Mouse (Mus musculus) MEL (cell line): Measurements from ENCODE around the gene Padi2. TPM values are rescaled to one million over a fixed set of nuclear protein-coding genes. Genes with fewer than 3 reads are reported as not detected.

ENCODE experiments used
- DNase-seq: peaks from one replicate; pipeline ENCODE4 v3.0.0; 2011; ENCODE audit warnings: low read depth, low spot score
- H3K27ac ChIP-seq: 2 replicates; pipeline ENCODE4 v1.5.1; 2012; ENCODE audit warnings: low read depth, mild to moderate bottlenecking, control low read depth, low read length, moderate library complexity; ENCODE audit not compliant: control insufficient read depth
- H3K27me3 ChIP-seq, 2 experiments: fragments of 150-350 bp in 1 of 2; sonication (generic) in 1 of 2; 2 replicates each; pipeline ENCODE4 v1.6.1; 2012; ENCODE audit warnings: low read length in 2 of 2, mild to moderate bottlenecking in 2 of 2, improper control_type of control experiment in 1 of 2, moderate library complexity in 1 of 2; ENCODE audit not compliant: insufficient read depth in 2 of 2, control insufficient read depth in 1 of 2
- H3K36me3 ChIP-seq, 2 experiments: 2 replicates each; pipeline ENCODE4 v1.6.1; 2012 to 2014; ENCODE audit warnings: low read length in 2 of 2, improper control_type of control experiment in 1 of 2, inconsistent platforms in 1 of 2, mild to moderate bottlenecking in 1 of 2; ENCODE audit not compliant: insufficient read depth in 2 of 2, control insufficient read depth in 1 of 2
- H3K4me1 ChIP-seq, 2 experiments: fragments of 150-350 bp in 1 of 2; sonication (generic) in 1 of 2; 2 replicates each; pipeline ENCODE4 v1.6.1; 2012; ENCODE audit warnings: low read length in 2 of 2, improper control_type of control experiment in 1 of 2, mild to moderate bottlenecking in 1 of 2; ENCODE audit not compliant: insufficient read depth in 2 of 2, control insufficient read depth in 1 of 2
- H3K4me3 ChIP-seq, 2 experiments: fragments of 150-350 bp in 1 of 2; sonication (generic) in 1 of 2; 2 replicates each; pipeline ENCODE4 v1.5.1; 2012; ENCODE audit warnings: low read depth in 2 of 2, low read length in 2 of 2, mild to moderate bottlenecking in 2 of 2, moderate library complexity in 2 of 2, control low read depth in 1 of 2, improper control_type of control experiment in 1 of 2; ENCODE audit not compliant: control insufficient read depth in 1 of 2, insufficient read depth in 1 of 2
- H3K79me2 ChIP-seq: 2 replicates; pipeline ENCODE4 v1.6.1; 2012; ENCODE audit warnings: mild to moderate bottlenecking, low read length, moderate library complexity; ENCODE audit not compliant: control insufficient read depth, poor library complexity, insufficient read depth
- H3K9ac ChIP-seq: 2 replicates; pipeline ENCODE4 v1.6.1; 2012; ENCODE audit warnings: low read depth, mild to moderate bottlenecking, control low read depth, low read length, moderate library complexity; ENCODE audit not compliant: control insufficient read depth, poor library complexity, severe bottlenecking
- H3K9me3 ChIP-seq: fragments of 150-350 bp; sonication (generic); replicated peaks from 2 replicates; pipeline ENCODE4 v1.6.1; 2012; ENCODE audit warnings: mild to moderate bottlenecking, low read length, improper control_type of control experiment, moderate library complexity; ENCODE audit not compliant: insufficient read depth
- BHLHE40 ChIP-seq: IDR thresholded peaks from 2 replicates; pipeline ENCODE4 v1.6.1; 2012; ENCODE audit warnings: low read depth, mild to moderate bottlenecking, inconsistent platforms, low read length, improper control_type of control experiment, borderline replicate concordance
- CHD1 ChIP-seq: IDR thresholded peaks from 2 replicates; pipeline ENCODE4 v1.6.1; 2012; ENCODE audit warnings: low read depth, mild to moderate bottlenecking, inconsistent platforms, low read length, improper control_type of control experiment
- CHD2 ChIP-seq: IDR thresholded peaks from 2 replicates; pipeline ENCODE4 v1.6.1; 2011; ENCODE audit warnings: low read length, improper control_type of control experiment
- EP300 ChIP-seq, 2 experiments: IDR thresholded peaks; 2 replicates each; pipeline ENCODE4 v1.6.1; 2011; ENCODE audit warnings: improper control_type of control experiment in 2 of 2, low read length in 2 of 2, low read depth in 1 of 2, mild to moderate bottlenecking in 1 of 2
- GATA1 ChIP-seq: IDR thresholded peaks from 2 replicates; pipeline ENCODE4 v1.6.1; 2011; ENCODE audit warnings: low read depth, low read length, improper control_type of control experiment
- HCFC1 ChIP-seq: IDR thresholded peaks from 2 replicates; pipeline ENCODE4 v1.6.1; 2012; ENCODE audit warnings: low read depth, mild to moderate bottlenecking, inconsistent platforms, low read length, improper control_type of control experiment, moderate library complexity
- JUND ChIP-seq: IDR thresholded peaks from 2 replicates; pipeline ENCODE4 v1.6.1; 2011; ENCODE audit warnings: low read depth, mild to moderate bottlenecking, improper control_type of control experiment, low read length
- KAT2A ChIP-seq: conservative IDR thresholded peaks from 2 replicates; pipeline ENCODE4 v1.6.1; 2012; ENCODE audit warnings: low read depth, low read length, improper control_type of control experiment, inconsistent platforms
- MAFK ChIP-seq: IDR thresholded peaks from 2 replicates; pipeline ENCODE4 v1.6.1; 2011; ENCODE audit warnings: low read depth, mild to moderate bottlenecking, low read length, improper control_type of control experiment, borderline replicate concordance
- MAX ChIP-seq: IDR thresholded peaks from 2 replicates; pipeline ENCODE4 v1.6.1; 2011; ENCODE audit warnings: low read length, improper control_type of control experiment
- MAZ ChIP-seq: IDR thresholded peaks from 2 replicates; pipeline ENCODE4 v1.6.1; 2012; ENCODE audit warnings: low read depth, mild to moderate bottlenecking, inconsistent platforms, low read length, improper control_type of control experiment
- MEF2A ChIP-seq: IDR thresholded peaks from 2 replicates; pipeline ENCODE4 v1.6.1; 2014; ENCODE audit warnings: low read depth, mild to moderate bottlenecking, inconsistent platforms, low read length, improper control_type of control experiment; ENCODE audit not compliant: poor library complexity, insufficient replicate concordance, severe bottlenecking; ENCODE audit errors: extremely low read depth
- MXI1 ChIP-seq: IDR thresholded peaks from 2 replicates; pipeline ENCODE4 v1.6.1; 2011; ENCODE audit warnings: mild to moderate bottlenecking, low read depth, low read length, improper control_type of control experiment
- MYB ChIP-seq: IDR thresholded peaks from 2 replicates; pipeline ENCODE4 v1.6.1; 2011; ENCODE audit warnings: mild to moderate bottlenecking, low read depth, low read length, improper control_type of control experiment
- NELFE ChIP-seq: IDR thresholded peaks from 2 replicates; pipeline ENCODE4 v1.6.1; 2011; ENCODE audit warnings: low read depth, low read length, improper control_type of control experiment
- NRF1 ChIP-seq: IDR thresholded peaks from 2 replicates; pipeline ENCODE4 v1.6.1; 2014; ENCODE audit warnings: low read depth, mild to moderate bottlenecking, inconsistent platforms, low read length, improper control_type of control experiment, moderate library complexity; ENCODE audit not compliant: poor library complexity, insufficient read depth, severe bottlenecking
- POLR2A ChIP-seq, 2 experiments: IDR thresholded peaks; 2 replicates each; pipeline ENCODE4 v1.6.1; 2011 to 2012; ENCODE audit warnings: low read length in 2 of 2, mild to moderate bottlenecking in 2 of 2, control low read depth in 1 of 2, improper control_type of control experiment in 1 of 2, low read depth in 1 of 2, moderate library complexity in 1 of 2; ENCODE audit not compliant: control insufficient read depth in 1 of 2, insufficient read depth in 1 of 2, poor library complexity in 1 of 2
- POLR2AphosphoS2 ChIP-seq: IDR thresholded peaks from 2 replicates; pipeline ENCODE4 v1.6.1; 2011; ENCODE audit warnings: low read length, improper control_type of control experiment
- POLR2AphosphoS5 ChIP-seq: IDR thresholded peaks from 2 replicates; pipeline ENCODE4 v1.6.1; 2012; ENCODE audit warnings: low read depth, borderline replicate concordance, mild to moderate bottlenecking, inconsistent platforms, low read length, moderate library complexity, mixed read lengths
- RCOR1 ChIP-seq: IDR thresholded peaks from 2 replicates; pipeline ENCODE4 v1.6.1; 2012; ENCODE audit warnings: low read depth, mild to moderate bottlenecking, inconsistent platforms, low read length, improper control_type of control experiment
- SIN3A ChIP-seq: IDR thresholded peaks from 2 replicates; pipeline ENCODE4 v1.6.1; 2012; ENCODE audit warnings: low read length, improper control_type of control experiment, inconsistent platforms
- SMC3 ChIP-seq: IDR thresholded peaks from 2 replicates; pipeline ENCODE4 v1.6.1; 2011; ENCODE audit warnings: low read depth, low read length, improper control_type of control experiment
- TAL1 ChIP-seq: IDR thresholded peaks from 2 replicates; pipeline ENCODE4 v1.6.1; 2012; ENCODE audit warnings: mild to moderate bottlenecking, inconsistent platforms, low read length, moderate library complexity, mixed read lengths
- TCF12 ChIP-seq: IDR thresholded peaks from 2 replicates; pipeline ENCODE4 v1.6.1; 2014; ENCODE audit warnings: low read depth, mild to moderate bottlenecking, inconsistent platforms, low read length, improper control_type of control experiment, moderate library complexity
- USF2 ChIP-seq, 2 experiments: IDR thresholded peaks; 2 replicates each; pipeline ENCODE4 v1.6.1; 2011 to 2012; ENCODE audit warnings: improper control_type of control experiment in 2 of 2, low read length in 2 of 2, borderline replicate concordance in 1 of 2, inconsistent platforms in 1 of 2, low read depth in 1 of 2, mild to moderate bottlenecking in 1 of 2; ENCODE audit not compliant: insufficient read depth in 1 of 2
- ZKSCAN1 ChIP-seq: IDR thresholded peaks from 2 replicates; pipeline ENCODE4 v1.6.1; 2012; ENCODE audit warnings: low read depth, mild to moderate bottlenecking, inconsistent platforms, low read length, improper control_type of control experiment, moderate library complexity
- ZMIZ1 ChIP-seq: IDR thresholded peaks from 2 replicates; pipeline ENCODE4 v1.6.1; 2012; ENCODE audit warnings: low read depth, mild to moderate bottlenecking, inconsistent platforms, low read length, improper control_type of control experiment, moderate library complexity
- ZNF384 ChIP-seq: IDR thresholded peaks from 2 replicates; pipeline ENCODE4 v1.6.1; 2012; ENCODE audit warnings: low read depth, mild to moderate bottlenecking, inconsistent platforms, low read length, improper control_type of control experiment
- polyA plus RNA-seq, 2 experiments: library from polyadenylated mRNA; stranded (reverse) in 1 of 2; unstranded in 1 of 2; fragments of >175 nt in 1 of 2; fragments of >200 nt in 1 of 2; gene quantifications; 2 replicates each; pipeline versions ENCODE4 v1.2.1 to v1.2.4; 2012; ENCODE audit warnings: low replicate concordance in 2 of 2, low read depth in 1 of 2; ENCODE audit not compliant: insufficient read length in 2 of 2, insufficient read depth in 1 of 2, missing spikeins in 1 of 2
- total RNA-seq: library from RNA; depleted of rRNA; stranded (reverse); fragments of 300-350 nt; gene quantifications from 2 replicates; pipeline ENCODE4 v1.2.3, GENCODE M21; 2012

Gene Padi2
- total and polyA plus RNA-seq, 3 experiments: 0.07 to 0.27 TPM; not detected in 1

- H3K9ac ChIP-seq: 0 out of 2 replicates have a peak overlapping the region, but pooled peaks have one; percentile 43
- TF ChIP-seq MAX: no peak
- no peak for TF ChIP-seq SMC3
- TF ChIP-seq BHLHE40: no peak
- TF ChIP-seq MYB: no peak
- TF ChIP-seq NELFE: no peak
- no peak overlapping the region for H3K27ac ChIP-seq
- no peaks in the 10 kb centered on the region for H3K27me3 ChIP-seq
- peak overlapping the region; percentile 84 to 99 for H3K4me3 ChIP-seq
- peaks cover 8% of the 10 kb centered on the region for H3K79me2 ChIP-seq
- peaks cover 0 to 15% of the 10 kb centered on the region in 2 experiments; a peak in 2 of 4 replicates for H3K36me3 ChIP-seq
- DNase-seq: no peak
- H3K9me3 ChIP-seq: no peaks in the 10 kb centered on the region
- H3K4me1 ChIP-seq: peaks cover 7 to 23% of the 10 kb centered on the region in 2 experiments
Observed at GRCm38 (mm10) chr4:140986024-140986710, 80.0 kb downstream of the Padi2 start.

- H3K27ac ChIP-seq: peak within 1 kb of the TSS; percentile 36
- H3K4me3 ChIP-seq: peak within 1 kb of the TSS; percentile 84 to 99
- H3K4me1 ChIP-seq: peaks cover 7 to 23% of the 10 kb centered on the region in 2 experiments
- H3K9me3 ChIP-seq: no peaks in the 10 kb centered on the region
- peak within 1 kb of the TSS; percentile 82 for H3K9ac ChIP-seq
- peaks cover 0 to 15% of the 10 kb centered on the region in 2 experiments; a peak in 2 of 4 replicates for H3K36me3 ChIP-seq
- no peaks in the 10 kb centered on the region for H3K27me3 ChIP-seq
- H3K79me2 ChIP-seq: peaks cover 8% of the 10 kb centered on the region
- DNase-seq: peak; percentile 89
- TF ChIP-seq GATA1: no peak
- peak; percentile 63 for TF ChIP-seq NELFE
- TF ChIP-seq POLR2AphosphoS5: no peak
- no peak for TF ChIP-seq CHD1
- TF ChIP-seq SIN3A: peak; percentile 69
- peak; percentile 83 for TF ChIP-seq NRF1
- peak; percentile 35; the same call in 1 of the 2 replicates for TF ChIP-seq TCF12
- TF ChIP-seq HCFC1: peak; percentile 98
- TF ChIP-seq CHD2: no peak
- TF ChIP-seq ZMIZ1: 0 out of 2 replicates have a peak, but pooled peaks have one; percentile 42
- no peak for TF ChIP-seq EP300 (IDR thresholded peaks at IDR 0.05; ENCODE audit: low read depth in 1 of 2, low read length in 2 of 2)
- peak; percentile 86 for TF ChIP-seq KAT2A
- TF ChIP-seq ZKSCAN1: no peak
- no peak for TF ChIP-seq MEF2A
- TF ChIP-seq POLR2AphosphoS2: no peak; the same call in 1 of the 2 replicates
- TF ChIP-seq MXI1: peak; percentile 84
- TF ChIP-seq MYB: no peak
- TF ChIP-seq RCOR1: peak; percentile 15; the same call in 1 of the 2 replicates
- TF ChIP-seq MAZ: 0 out of 2 replicates have a peak, but pooled peaks have one; percentile 18
- no peak for TF ChIP-seq MAFK
- no peak for TF ChIP-seq ZNF384
- no peak for TF ChIP-seq JUND
- no peak for TF ChIP-seq TAL1
- no peak for TF ChIP-seq SMC3
- TF ChIP-seq USF2 (IDR thresholded peaks at IDR 0.05; ENCODE audit: borderline replicate concordance in 1 of 2, insufficient read depth in 1 of 2, low read depth in 1 of 2, low read length in 2 of 2): no peak
- peak; percentile 34; the same call in 1 of the 2 replicates for TF ChIP-seq MAX
- TF ChIP-seq POLR2A (IDR thresholded peaks at IDR 0.05; ENCODE audit: control insufficient read depth in 1 of 2, insufficient read depth in 1 of 2, low read depth in 1 of 2, low read length in 2 of 2, poor library complexity in 1 of 2): peak; percentile 44 to 60; a peak in 2 of 4 replicates
Observed at GRCm38 (mm10) chr4:140986711-140987395, 80.7 kb downstream of the Padi2 start, which contains the start of gene Atp13a2. Gene Atp13a2, plus strand, starts transcription at chr4:140986873.
